Mouse (Mus musculus): ENCODE data around the gene Tspoap1.

GRCm38 (mm10) chr11:87816707-87817442 is 56.5 kb downstream of the Tspoap1 start:
- TF ChIP-seq CTCF (IDR thresholded peaks at IDR 0.05; ENCODE audit: borderline replicate concordance, control insufficient read depth, extremely low read depth, insufficient read depth, low read length, poor library complexity) (peak; percentile 74; the same call in 1 of the 2 replicates), POLR2A (IDR thresholded peaks at IDR 0.05; ENCODE audit: control insufficient read depth, extremely low read depth, insufficient read depth, low read length, poor library complexity) (no peak)
